Mouse (Mus musculus) megakaryocyte, embryonic 14.5 days (primary cell): Measurements from ENCODE around the gene Capn15.

ENCODE experiments used
- FLI1 ChIP-seq: IDR thresholded peaks from 2 replicates; pipeline ENCODE4 v1.6.1; 2012; ENCODE audit warnings: low read length, inconsistent platforms, mixed read lengths
- GATA1 ChIP-seq: IDR thresholded peaks from 3 replicates; pipeline ENCODE4 v1.6.1; 2012; ENCODE audit warnings: mixed read lengths, low read length, inconsistent platforms, borderline replicate concordance

DNA sequence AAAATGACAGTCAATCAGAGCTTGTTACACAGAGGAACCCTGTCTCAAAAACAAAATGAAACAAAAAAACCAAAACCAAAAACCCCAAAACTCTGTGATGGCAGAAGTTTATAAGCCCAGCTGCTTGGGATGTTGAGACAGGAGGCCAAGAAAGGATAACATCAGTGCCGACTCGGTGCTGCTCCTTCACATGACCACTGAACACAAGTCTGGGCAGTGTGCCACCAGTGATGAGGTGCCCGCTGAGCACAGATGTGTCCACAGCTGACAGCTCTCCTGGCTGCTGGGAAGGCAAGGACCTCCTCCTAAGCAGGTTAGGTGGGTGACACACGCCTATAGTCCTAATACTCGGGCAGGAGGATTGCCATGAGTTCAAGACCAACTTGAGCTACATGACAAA is 63.5 kb downstream of the Capn15 start:
- TF ChIP-seq GATA1 (no peak), FLI1 (no peak)
